Mouse (Mus musculus) myocyte (in vitro differentiated cells): ENCODE results near the gene Tshz2. TPM values are rescaled to one million over a fixed set of nuclear protein-coding genes. Genes with fewer than 3 reads are reported as not detected.

Source experiments
- H3K27me3 ChIP-seq: one replicate; pipeline ENCODE4 v1.6.1; 2011; ENCODE audit not compliant: control insufficient read depth, insufficient read depth, insufficient read length
- H3K36me3 ChIP-seq: one replicate; pipeline ENCODE4 v1.6.1; 2011; ENCODE audit not compliant: control insufficient read depth, insufficient read depth
- H3K4me2 ChIP-seq: one replicate; pipeline ENCODE4 v1.6.1; 2011; ENCODE audit warnings: low read depth, control low read depth
- H3K4me3 ChIP-seq: one replicate; pipeline ENCODE4 v1.5.1; 2011; ENCODE audit warnings: mild to moderate bottlenecking, control low read depth, moderate library complexity
- H3K79me2 ChIP-seq: one replicate; pipeline ENCODE4 v1.6.1; 2011; ENCODE audit not compliant: control insufficient read depth, insufficient read depth
- H3ac ChIP-seq: one replicate; pipeline ENCODE4 v1.6.1; 2011; ENCODE audit not compliant: control insufficient read depth, insufficient read length
- CEBPB ChIP-seq: IDR thresholded peaks from 2 replicates; pipeline ENCODE4 v1.6.1; 2011; ENCODE audit warnings: mild to moderate bottlenecking, moderate library complexity; ENCODE audit not compliant: poor library complexity, insufficient read depth, severe bottlenecking
- E2F4 ChIP-seq: IDR thresholded peaks from one replicate; pipeline ENCODE4 v1.6.1; 2011; ENCODE audit warnings: mild to moderate bottlenecking, control low read depth, moderate library complexity; ENCODE audit not compliant: insufficient read depth
- MAX ChIP-seq: IDR thresholded peaks from one replicate; pipeline ENCODE4 v1.6.1; 2011; ENCODE audit warnings: low read depth, mild to moderate bottlenecking, control low read depth
- MYOD1 ChIP-seq, 3 experiments: IDR thresholded peaks; one replicate each; pipeline ENCODE4 v1.6.1; 2011; ENCODE audit warnings: control low read depth in 2 of 3, low read depth in 2 of 3, mild to moderate bottlenecking in 2 of 3, moderate library complexity in 1 of 3; ENCODE audit not compliant: insufficient read length in 2 of 3, control insufficient read depth in 1 of 3
- MYOG ChIP-seq, 3 experiments: IDR thresholded peaks; one replicate each; pipeline ENCODE4 v1.6.1; 2011; ENCODE audit warnings: control low read depth in 2 of 3, low read depth in 2 of 3, mild to moderate bottlenecking in 2 of 3; ENCODE audit not compliant: insufficient read length in 2 of 3, control insufficient read depth in 1 of 3, insufficient read depth in 1 of 3
- POLR2A ChIP-seq: IDR thresholded peaks from one replicate; pipeline ENCODE4 v1.6.1; 2011; ENCODE audit warnings: low read depth, mild to moderate bottlenecking, control low read depth, moderate library complexity; ENCODE audit not compliant: insufficient read length
- POLR2AphosphoS2 ChIP-seq: IDR thresholded peaks from one replicate; pipeline ENCODE4 v1.6.1; 2011; ENCODE audit warnings: low read depth, control low read depth; ENCODE audit not compliant: insufficient read length
- REST ChIP-seq: IDR thresholded peaks from one replicate; pipeline ENCODE4 v1.6.1; 2011; ENCODE audit warnings: mild to moderate bottlenecking, control low read depth, moderate library complexity; ENCODE audit not compliant: insufficient read depth, insufficient read length
- SRF ChIP-seq: IDR thresholded peaks from one replicate; pipeline ENCODE4 v1.6.1; 2011; ENCODE audit warnings: low read depth; ENCODE audit not compliant: control insufficient read depth, insufficient read length
- TCF12 ChIP-seq: IDR thresholded peaks from one replicate; pipeline ENCODE4 v1.6.1; 2011; ENCODE audit warnings: mild to moderate bottlenecking, control low read depth; ENCODE audit not compliant: poor library complexity, insufficient read depth, severe bottlenecking
- TCF3 ChIP-seq: IDR thresholded peaks from one replicate; pipeline ENCODE4 v1.6.1; 2011; ENCODE audit warnings: low read depth, control low read depth; ENCODE audit not compliant: insufficient read length
- USF1 ChIP-seq: IDR thresholded peaks from one replicate; pipeline ENCODE4 v1.6.1; 2011; ENCODE audit warnings: low read depth, mild to moderate bottlenecking, control low read depth, moderate library complexity
- polyA plus RNA-seq: library from polyadenylated mRNA; unstranded; fragments of >200 nt; fragmentation: generic; extraction: Trizol; gene quantifications from one replicate; pipeline ENCODE4 v1.2.1, GENCODE M21; 2012; ENCODE audit warnings: missing spikeins

Gene Tshz2
- polyA plus RNA-seq, 1 experiment: not detected

- Histone ChIP-seq H3K36me3 (no peaks in the 10 kb centered on the region), H3K4me3 (no peak overlapping the region), H3K4me2 (no peak overlapping the region), H3ac (no peak overlapping the region), H3K79me2 (no peaks in the 10 kb centered on the region), H3K27me3 (no peaks in the 10 kb centered on the region)
- TF ChIP-seq REST: no peak
- TF ChIP-seq USF1: no peak
- no peak for TF ChIP-seq MAX
- TF ChIP-seq POLR2AphosphoS2: no peak
- no peak for TF ChIP-seq CEBPB
- TF ChIP-seq E2F4: no peak
- no peak for TF ChIP-seq TCF3
- no peak for TF ChIP-seq TCF12
- TF ChIP-seq SRF: no peak
- no peak for TF ChIP-seq MYOG (IDR thresholded peaks at IDR 0.05; ENCODE audit: control insufficient read depth in 1 of 3, insufficient read depth in 1 of 3, insufficient read length in 2 of 3, low read depth in 2 of 3)
- TF ChIP-seq MYOD1 (IDR thresholded peaks at IDR 0.05; ENCODE audit: control insufficient read depth in 1 of 3, insufficient read length in 2 of 3, low read depth in 2 of 3): no peak
- no peak for TF ChIP-seq POLR2A
Measured at GRCm38 (mm10) chr2:169606901-169607678, 25.7 kb upstream of the Tshz2 start.

GRCm38 (mm10) chr2:169607787-169608186, 25.0 kb upstream of the Tshz2 start:
- H3K36me3 ChIP-seq: no peaks in the 10 kb centered on the region
- H3ac ChIP-seq: no peak overlapping the region
- H3K79me2 ChIP-seq: no peaks in the 10 kb centered on the region
- no peak for TF ChIP-seq MYOD1 (IDR thresholded peaks at IDR 0.05; ENCODE audit: control insufficient read depth in 1 of 3, insufficient read length in 2 of 3, low read depth in 2 of 3)
- TF ChIP-seq USF1: no peak
- TF ChIP-seq MYOG (IDR thresholded peaks at IDR 0.05; ENCODE audit: control insufficient read depth in 1 of 3, insufficient read depth in 1 of 3, insufficient read length in 2 of 3, low read depth in 2 of 3): no peak
- TF ChIP-seq CEBPB: no peak
- no peak for TF ChIP-seq REST
- no peak for TF ChIP-seq SRF
- no peak for TF ChIP-seq E2F4
- no peak for TF ChIP-seq TCF3
- no peak for TF ChIP-seq POLR2A
- no peaks in the 10 kb centered on the region for H3K27me3 ChIP-seq
- no peak overlapping the region for H3K4me2 ChIP-seq
- no peak overlapping the region for H3K4me3 ChIP-seq

DNA sequence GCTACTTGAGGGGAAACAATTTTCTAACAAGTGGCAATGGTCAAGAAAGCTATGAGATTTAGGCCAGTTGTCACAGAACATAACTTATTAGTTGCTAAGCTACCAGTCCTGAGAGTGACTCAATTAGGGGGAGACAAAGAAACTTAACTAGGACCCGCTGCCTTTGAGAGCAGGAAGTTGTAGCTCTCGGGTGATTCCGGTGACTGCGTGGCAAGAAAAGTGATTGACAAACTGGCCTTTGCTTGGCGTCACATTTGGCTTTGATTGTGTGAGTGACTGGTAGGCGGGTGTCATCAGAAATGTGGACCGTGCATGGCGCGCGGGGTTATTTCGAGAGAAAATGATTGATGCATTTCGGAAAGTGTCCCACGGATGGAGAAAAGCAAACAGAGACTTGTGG, 22.9 kb upstream of the Tshz2 start:
- Histone ChIP-seq H3K4me2 (no peak overlapping the region), H3K79me2 (no peaks in the 10 kb centered on the region)

GRCm38 (mm10) chr2:169610882-169611281, 21.9 kb upstream of the Tshz2 start:
- H3K79me2 ChIP-seq: no peaks in the 10 kb centered on the region
- H3ac ChIP-seq: no peak overlapping the region
- no peaks in the 10 kb centered on the region for H3K27me3 ChIP-seq
- H3K36me3 ChIP-seq: no peaks in the 10 kb centered on the region
- no peak overlapping the region for H3K4me3 ChIP-seq
- TF ChIP-seq MYOG (IDR thresholded peaks at IDR 0.05; ENCODE audit: control insufficient read depth in 1 of 3, insufficient read depth in 1 of 3, insufficient read length in 2 of 3, low read depth in 2 of 3) (no peak), REST (no peak), USF1 (no peak), CEBPB (no peak), E2F4 (no peak), MYOD1 (IDR thresholded peaks at IDR 0.05; ENCODE audit: control insufficient read depth in 1 of 3, insufficient read length in 2 of 3, low read depth in 2 of 3) (no peak), POLR2A (no peak), MAX (no peak), TCF3 (no peak), TCF12 (no peak), POLR2AphosphoS2 (no peak), SRF (no peak)
- no peak overlapping the region for H3K4me2 ChIP-seq

More for the DNA sequence above, 22.9 kb upstream of the Tshz2 start:
- TF ChIP-seq SRF: no peak
- no peak for TF ChIP-seq MYOD1 (IDR thresholded peaks at IDR 0.05; ENCODE audit: control insufficient read depth in 1 of 3, insufficient read length in 2 of 3, low read depth in 2 of 3)
- TF ChIP-seq USF1: no peak
- TF ChIP-seq MAX: no peak
- no peak for TF ChIP-seq CEBPB
- no peak for TF ChIP-seq E2F4
- no peak for TF ChIP-seq POLR2A
- no peak for TF ChIP-seq TCF12
- TF ChIP-seq TCF3: no peak
- TF ChIP-seq POLR2AphosphoS2: no peak
- no peak for TF ChIP-seq MYOG (IDR thresholded peaks at IDR 0.05; ENCODE audit: control insufficient read depth in 1 of 3, insufficient read depth in 1 of 3, insufficient read length in 2 of 3, low read depth in 2 of 3)
- TF ChIP-seq REST: no peak
- no peaks in the 10 kb centered on the region for H3K36me3 ChIP-seq
- no peak overlapping the region for H3K4me3 ChIP-seq
- no peak overlapping the region for H3ac ChIP-seq
- no peaks in the 10 kb centered on the region for H3K27me3 ChIP-seq

- H3K79me2 ChIP-seq: no peaks in the 10 kb centered on the region
- no peak overlapping the region for H3ac ChIP-seq
- TF ChIP-seq MYOG (IDR thresholded peaks at IDR 0.05; ENCODE audit: control insufficient read depth in 1 of 3, insufficient read depth in 1 of 3, insufficient read length in 2 of 3, low read depth in 2 of 3): no peak
- no peak for TF ChIP-seq MAX
- TF ChIP-seq TCF3: no peak
- no peak for TF ChIP-seq CEBPB
- no peak for TF ChIP-seq TCF12
- TF ChIP-seq USF1: no peak
- no peak overlapping the region for H3K4me2 ChIP-seq
- no peaks in the 10 kb centered on the region for H3K36me3 ChIP-seq
- no peak overlapping the region for H3K4me3 ChIP-seq
- H3K27me3 ChIP-seq: no peaks in the 10 kb centered on the region
Measured at GRCm38 (mm10) chr2:169611557-169611956, 21.3 kb upstream of the Tshz2 start.
